Mouse (Mus musculus) frontal cortex, postnatal 10 days (tissue): ENCODE measurements around the gene Csnk2b.

ENCODE experiments used
- DNase-seq, 2 experiments: peaks; one replicate each; pipeline ENCODE4 v3.0.0; 2022; ENCODE audit warnings: low spot score in 2 of 2, mixed read lengths in 1 of 2

Csnk2b gene

GRCm38 (mm10) chr17:35088825-35089644 lies 32.8 kb downstream of the Csnk2b start, which contains the start of gene Abhd16a:
Gene Abhd16a, plus strand, starts transcription at chr17:35089263.
- peak; percentile 90 to 93 for DNase-seq

DNA sequence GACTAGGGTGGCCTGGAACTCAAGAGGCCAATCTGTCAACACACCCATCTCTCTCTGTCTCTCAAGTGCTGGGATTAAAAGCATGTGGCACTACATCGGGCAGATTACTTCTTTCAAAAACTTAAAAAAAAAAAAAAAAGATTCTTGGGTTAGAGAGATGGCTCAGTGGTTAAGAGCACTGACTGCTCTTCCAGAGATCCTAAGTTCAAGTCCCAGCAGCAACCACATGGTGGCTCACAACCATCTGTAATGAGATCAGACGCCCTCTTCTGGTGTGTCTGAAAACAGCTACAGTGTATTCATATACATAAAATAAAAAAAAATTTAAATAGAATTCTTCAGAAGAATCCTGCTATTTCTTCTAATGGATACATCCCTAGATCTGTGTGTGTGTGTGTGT lies 33.7 kb downstream of the Csnk2b start:
- no peak for DNase-seq

GRCm38 (mm10) chr17:35085208-35085865 lies 36.5 kb downstream of the Csnk2b start, which contains the start of gene Ly6g6f:
Gene Ly6g6f, minus strand, starts transcription at chr17:35085610.
- DNase-seq, result no peak

- DNase-seq, result no peak
Measured at GRCm38 (mm10) chr17:35083929-35084497, 37.8 kb downstream of the Csnk2b start.

GRCm38 (mm10) chr17:35082841-35083576 lies 38.8 kb downstream of the Csnk2b start:
- no peak for DNase-seq

- DNase-seq, result no peak
Measured at GRCm38 (mm10) chr17:35080710-35081109, 41.1 kb downstream of the Csnk2b start.

DNA sequence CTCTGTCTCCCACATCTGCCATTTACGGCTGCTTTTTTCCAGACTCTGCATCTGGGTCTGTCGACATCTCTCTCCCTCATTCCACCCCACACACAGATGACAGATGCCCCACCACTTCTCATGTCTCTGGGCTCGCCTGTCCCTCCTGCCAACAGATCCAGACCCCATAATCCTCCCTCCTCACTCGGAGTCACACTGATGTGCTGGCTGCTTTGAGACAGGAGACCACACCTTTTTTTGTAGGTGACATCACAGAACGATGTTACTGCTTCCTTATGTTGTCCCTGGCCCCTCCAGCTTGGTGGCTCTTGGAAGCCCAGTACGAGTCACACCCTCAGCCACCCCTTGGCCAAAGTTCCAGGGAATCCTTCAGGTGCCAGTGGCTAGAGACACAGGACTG lies 41.6 kb downstream of the Csnk2b start:
- no peak for DNase-seq

DNA sequence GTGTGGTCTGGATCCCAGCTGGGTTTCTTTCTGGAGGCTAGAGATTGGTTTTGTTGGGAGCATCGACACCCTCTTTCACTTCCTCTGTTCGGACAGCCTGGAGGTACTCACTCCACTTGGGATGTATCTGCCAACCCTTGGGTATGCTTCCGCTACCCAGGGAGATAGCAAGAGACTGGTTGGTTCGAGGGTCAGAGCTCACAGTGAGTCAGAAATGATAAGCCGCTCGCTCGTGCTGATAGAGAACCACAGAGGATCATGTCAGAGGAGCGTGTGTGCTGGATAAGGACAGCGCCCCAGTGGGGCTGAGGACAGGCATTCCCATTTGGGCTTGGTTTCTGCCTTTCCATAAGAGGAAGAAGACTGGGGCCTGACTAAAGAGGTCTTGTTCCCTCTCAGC lies 42.1 kb downstream of the Csnk2b start:
- DNase-seq, result no peak

DNA sequence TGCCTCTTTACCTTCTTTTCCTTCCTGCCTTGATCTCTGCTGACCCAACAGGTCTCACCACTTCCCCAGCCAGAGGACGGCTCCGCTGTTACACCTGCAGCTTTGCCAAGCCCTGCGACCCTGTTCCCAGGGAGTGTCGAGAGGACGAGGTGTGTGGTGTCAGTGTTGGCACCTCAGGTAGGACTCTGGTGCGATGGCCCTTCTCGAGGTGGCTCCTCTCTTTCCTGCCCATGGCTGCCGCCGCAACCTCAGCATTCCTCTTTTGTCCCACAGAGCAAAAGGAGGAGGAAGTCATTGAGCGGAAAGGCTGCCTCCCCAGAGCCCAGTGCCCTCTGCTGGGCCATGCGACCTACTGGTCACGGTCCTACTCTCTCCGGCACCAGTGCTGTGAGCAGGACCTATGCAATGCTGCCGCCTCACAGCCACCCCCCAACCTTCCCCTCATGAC lies 44.0 kb downstream of the Csnk2b start, which contains the start of gene Ly6g6d:
TSS of gene Ly6g6d (minus strand) at position 280 of the 448 bp plus-strand sequence.
- DNase-seq, result no peak

- no peak for DNase-seq
Measured at GRCm38 (mm10) chr17:35077285-35077684, 44.6 kb downstream of the Csnk2b start.

DNA sequence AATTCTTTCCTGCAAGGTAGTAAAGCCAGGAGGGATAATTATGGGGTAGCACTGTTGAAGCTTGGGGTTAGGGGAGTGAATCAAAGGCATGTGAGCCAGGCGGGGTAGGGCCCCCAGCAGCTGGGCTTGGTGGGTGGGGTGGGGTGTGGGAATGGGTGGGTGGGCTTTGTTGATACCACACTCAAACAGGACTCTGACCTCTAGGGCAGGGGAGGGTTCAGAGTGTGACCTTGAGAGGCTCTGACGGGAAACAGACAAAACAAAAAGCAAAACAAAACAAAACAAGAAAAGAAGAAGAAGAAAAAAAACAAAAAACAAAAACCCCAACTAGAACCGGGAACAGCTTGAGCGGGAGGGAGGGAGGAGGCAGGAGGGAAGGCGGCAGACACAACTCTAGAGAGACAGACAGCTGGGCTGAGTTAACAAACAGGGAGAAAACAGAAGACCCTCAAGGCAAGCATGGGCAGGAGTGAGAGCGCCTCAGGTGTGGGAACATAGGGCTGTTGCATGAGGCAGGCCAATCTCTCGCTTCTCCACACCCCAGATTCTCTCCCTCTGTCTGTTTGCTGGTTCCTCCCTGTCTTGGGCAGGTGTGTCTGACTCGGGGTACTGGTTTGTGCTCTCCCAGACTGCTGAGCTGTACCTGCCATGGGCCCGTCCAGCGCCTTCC lies 45.2 kb downstream of the Csnk2b start, which contains the start of gene Ly6g6e:
TSS of gene Ly6g6e (plus strand) at position 396 of the 670 bp plus-strand sequence.
- DNase-seq, result no peak

- DNase-seq, result no peak
Measured at GRCm38 (mm10) chr17:35074097-35074496, 47.8 kb downstream of the Csnk2b start.

DNA sequence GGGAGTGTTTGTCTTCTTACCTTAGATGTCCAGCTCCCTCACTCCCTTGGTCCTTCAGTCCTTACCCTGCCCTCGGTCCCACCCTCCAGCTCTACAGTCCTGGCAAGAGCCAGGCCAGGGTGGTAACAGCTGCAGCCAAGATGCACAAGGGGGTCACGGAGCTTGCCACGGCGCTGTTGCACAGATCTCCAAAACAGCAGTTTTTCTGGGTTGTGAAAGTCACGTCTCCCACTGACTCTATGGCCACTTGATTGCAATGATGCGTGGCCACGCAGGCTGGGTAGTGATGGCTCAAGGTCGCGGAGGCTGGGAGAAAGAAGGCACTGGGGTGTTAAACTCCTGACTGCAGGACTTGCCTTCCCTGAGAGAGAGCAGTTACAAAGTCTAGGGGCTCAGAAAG lies 50.4 kb downstream of the Csnk2b start:
- DNase-seq, result no peak

DNA sequence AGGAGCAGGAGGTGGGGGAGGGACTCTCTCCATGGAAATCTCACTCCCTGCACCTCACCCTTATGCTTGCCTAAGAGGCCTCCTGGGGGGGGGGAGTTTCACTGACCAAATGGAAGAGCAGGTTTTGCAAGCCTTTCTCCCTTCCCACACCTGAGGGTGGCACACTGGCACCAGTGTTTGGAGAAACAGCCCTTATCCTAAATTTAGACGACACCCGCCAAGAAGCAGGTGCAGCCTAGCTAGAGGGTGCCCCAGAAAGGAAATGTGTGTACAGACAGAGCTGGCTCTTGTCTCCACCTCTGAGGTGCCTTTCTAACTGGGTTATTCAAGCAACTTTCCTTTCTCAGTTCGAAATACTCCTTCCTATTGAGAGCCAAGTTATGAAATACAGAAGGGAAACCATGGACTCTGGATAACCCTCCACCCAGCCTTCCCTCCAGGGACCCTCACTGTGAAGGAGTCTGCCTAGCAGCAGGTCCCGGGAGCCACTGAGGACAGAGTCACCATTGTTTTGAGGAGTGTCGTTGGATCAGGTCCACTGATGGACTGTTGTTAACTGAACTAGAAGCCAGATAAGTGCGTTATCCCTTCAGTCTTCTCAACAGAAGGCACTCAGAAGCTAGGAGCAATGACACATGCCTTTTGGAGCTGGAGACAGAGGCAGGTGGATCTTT lies 51.2 kb downstream of the Csnk2b start:
- DNase-seq, result no peak

- DNase-seq, result no peak
Measured at GRCm38 (mm10) chr17:35068213-35068914, 53.5 kb downstream of the Csnk2b start.
